Mouse (Mus musculus) cerebellum, adult 11 months (tissue): ENCODE data around the gene Hdhd5.
A peak's percentile ranks its signal among the peaks of the same experiment; 100 is the strongest.

Source experiments
- DNase-seq: peaks from one replicate; pipeline ENCODE4 v3.0.0; 2022

Hdhd5 gene

DNA sequence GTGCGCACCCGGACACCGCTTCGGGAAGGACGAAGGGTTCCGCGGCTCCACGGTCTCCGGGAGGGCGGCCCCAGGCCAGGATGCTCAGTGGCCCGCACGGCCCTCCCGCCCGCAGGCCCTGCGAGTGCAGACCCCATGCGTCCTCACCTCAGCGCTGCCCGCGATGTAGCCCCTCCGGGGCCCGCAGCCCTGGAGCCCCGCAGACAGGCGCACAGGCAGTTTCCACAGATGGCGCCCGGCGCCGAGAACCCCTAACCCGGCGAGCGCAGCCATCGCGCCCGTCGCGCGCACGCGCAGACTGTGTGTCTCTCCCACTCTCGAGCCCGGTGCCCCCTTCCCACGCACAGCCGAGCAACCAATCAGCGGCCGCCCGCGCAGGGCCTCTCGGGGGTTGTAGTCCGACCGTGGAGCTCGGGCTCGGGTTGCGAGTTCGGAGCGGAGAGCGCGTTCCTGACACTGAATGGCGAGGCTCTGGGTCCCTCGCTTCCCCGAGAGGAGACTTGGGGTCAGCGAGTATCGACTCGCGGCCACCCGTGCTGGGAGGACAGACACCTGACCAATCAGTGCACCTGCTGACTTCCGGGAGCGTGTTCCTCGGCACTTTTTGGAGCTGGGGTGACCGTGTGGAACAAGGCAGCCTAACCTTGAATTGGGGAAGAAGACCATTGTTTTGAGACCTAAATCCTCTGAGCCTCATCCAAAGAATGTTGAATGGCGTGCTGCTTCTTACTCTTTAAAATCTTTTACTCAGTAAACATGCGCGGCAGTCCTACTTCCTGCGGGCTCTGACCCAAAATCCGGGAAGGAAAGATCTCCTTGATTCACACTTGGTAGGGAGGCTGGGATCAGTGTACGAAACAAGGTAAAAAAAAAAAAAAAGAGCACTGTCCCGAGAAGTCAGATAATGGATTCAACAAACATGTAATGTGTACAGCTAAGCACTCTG is at the start of gene Hdhd5:
Gene Hdhd5 (minus strand): TSS at position 300 of the 946 bp plus-strand sequence.
- peak; percentile 92 for DNase-seq

DNA sequence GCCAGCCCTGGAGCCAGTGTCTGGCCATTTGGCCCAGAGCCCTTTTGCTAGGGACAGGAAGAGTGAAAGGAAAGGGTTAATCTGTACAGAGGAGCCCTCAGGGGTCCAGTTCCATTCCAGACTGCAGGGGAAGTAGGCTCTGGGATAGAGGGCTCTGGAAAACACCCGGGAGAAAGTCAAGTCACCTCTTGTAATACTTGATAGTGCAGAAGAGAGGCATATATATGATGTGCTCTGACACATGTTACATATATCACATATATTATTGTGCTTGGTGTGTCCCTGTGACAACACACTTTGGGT is 49.5 kb upstream of the Hdhd5 start:
- peak; percentile 23 for DNase-seq

DNA sequence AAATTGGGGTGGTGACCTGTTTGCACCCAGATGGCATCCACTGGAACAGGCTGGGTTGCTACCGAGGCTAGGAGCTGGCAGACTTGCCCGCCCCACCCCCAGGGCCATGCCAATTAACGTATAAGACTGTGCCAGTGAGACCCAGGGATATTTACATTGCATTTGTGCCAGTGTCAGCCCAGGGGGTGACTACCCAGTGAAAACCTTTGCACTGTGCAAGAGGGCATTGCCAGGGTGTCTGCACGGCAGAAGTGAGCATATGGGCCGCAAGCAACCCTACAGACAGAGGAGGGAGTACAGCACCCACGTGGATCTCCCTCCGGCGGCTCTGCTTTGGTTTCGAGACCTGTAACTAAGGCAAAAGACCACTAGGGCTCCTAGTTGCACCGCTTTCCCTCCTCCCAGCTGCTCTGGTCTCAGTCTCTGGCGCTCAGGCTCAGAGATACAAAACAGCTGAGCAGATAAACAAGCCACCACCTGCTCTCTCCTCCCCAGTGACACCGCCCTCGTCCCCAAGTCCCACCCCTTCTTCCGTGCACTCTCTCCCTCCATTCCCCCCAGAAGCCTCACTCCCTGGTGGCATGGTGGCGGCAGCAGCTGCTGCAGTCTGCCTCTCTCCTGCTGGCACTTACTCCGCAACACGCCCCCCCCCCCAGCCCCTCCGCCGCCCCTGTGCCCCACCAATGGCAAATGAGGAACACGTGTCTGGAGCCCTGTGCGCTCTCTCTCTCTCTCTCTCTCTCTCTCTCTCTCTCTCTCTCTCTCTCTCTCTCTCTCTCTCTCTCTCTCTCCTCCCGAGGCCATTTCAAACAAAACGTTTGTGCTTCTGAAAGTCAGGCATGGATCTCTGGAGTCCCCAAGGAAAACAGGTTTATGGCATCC is 49.0 kb upstream of the Hdhd5 start:
- peak; percentile 50 for DNase-seq

- DNase-seq = peak; percentile 25
Observed at GRCm38 (mm10) chr6:120579110-120579830, 48.2 kb upstream of the Hdhd5 start.

DNA sequence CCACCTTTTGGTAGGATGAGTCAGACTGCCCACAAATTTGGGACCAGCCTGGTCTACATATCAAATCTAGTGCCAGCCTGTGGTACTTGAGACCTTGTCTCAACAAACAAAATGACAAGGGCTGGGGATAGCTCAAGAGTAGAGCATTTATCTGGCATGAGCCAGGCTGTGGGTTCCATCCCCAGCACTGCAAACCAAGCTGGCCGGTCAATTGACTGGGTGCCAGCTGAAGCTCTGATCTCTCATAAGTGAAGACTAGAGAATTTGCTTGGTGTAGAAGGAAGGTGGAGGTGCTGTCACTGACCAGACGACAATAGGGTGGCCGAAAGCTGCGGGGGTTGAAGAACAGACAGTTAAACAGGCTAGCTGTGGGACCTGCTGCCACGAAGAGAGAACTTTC is 47.4 kb upstream of the Hdhd5 start:
- DNase-seq = no peak

DNA sequence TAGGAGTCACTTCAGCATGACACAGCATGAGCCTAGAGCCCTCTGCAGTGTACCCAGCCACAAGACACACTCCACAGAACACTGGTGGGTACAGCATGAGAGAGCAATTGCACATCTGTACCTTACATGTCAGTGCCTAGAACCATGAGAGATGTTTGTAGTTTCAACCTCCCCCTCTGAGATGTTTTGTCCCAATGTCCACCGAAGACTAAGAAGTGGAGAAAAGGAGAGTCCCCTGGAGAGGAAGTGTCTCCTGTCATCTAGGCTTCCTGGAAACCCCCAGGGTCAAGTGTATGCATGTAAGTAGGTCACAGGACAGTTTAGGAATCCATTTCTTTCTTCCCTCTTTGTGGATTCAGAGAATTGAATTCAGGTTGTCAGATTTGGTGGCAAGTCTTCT is 41.3 kb upstream of the Hdhd5 start:
- no peak for DNase-seq

DNA sequence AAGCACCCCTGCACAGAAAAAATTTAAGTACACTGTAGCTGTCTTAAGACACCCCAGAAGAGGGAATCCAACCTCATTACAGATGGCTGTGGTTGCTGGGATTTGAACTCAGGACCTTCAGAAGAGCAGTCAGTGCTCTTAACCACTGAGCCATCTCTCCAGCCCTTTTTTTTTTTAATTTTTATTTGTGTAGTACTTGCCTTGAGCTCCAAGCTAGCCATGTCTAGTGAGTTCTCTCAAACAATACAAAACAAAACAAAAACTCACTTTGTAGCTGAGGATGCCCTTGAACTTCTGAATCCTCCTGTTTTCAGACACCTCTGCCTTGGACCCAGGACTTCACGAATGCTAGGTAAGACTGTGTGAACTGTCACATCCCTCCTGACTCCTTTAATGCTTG is 37.1 kb upstream of the Hdhd5 start:
- DNase-seq = no peak

- no peak for DNase-seq
Observed at GRCm38 (mm10) chr6:120566911-120567909, 36.1 kb upstream of the Hdhd5 start.

GRCm38 (mm10) chr6:120556641-120557040 is 25.5 kb upstream of the Hdhd5 start:
- DNase-seq = no peak

DNA sequence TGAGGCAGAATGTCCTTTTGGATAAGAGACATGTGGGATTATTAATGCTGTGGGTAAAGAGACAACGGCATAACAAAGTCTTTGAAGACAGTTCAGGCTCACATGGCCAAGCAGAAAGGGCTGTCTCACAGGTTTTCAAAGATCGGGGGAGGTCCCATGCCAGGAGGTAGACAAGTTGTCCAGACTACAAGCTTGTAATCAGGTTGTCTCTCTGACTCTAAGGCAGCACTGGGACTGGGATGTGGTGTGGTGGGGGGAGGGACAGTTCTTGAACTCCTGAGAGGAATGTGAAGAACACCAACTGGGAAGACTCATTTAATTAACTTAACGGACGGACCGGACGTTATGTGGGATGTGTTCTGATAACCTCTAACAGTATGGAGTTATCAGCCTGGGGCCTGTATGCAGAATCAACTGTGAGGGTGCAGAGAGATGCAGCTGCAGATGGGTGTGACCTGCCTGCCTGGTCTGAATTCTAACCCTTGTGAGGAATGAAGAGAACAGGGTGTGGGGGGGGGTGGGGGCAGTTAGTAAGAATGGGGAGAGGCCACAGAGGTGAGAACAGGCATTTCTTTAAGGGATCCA is 25.0 kb upstream of the Hdhd5 start:
- no peak for DNase-seq

- DNase-seq = no peak
Observed at GRCm38 (mm10) chr6:120555152-120555551, 24.0 kb upstream of the Hdhd5 start.

DNA sequence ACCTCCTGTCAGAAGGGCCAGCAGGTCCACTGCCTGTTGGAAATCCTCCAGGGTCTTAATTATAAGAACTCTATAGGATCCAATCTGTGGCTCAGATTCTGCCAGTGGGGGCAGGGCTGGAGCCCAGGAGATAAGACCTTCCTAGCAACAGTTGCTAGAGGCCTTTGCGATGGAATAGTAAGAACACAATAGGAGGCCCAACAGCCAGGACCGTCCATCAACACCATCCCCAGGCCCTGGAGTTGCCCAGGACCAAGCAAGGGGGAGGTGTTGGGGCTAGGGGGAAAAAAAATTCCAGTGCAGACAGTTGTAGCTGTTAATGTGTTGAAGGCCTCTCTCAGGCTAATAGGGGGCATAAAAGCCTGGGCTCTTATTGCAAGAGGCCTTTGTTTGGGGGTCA is 19.1 kb upstream of the Hdhd5 start:
- DNase-seq = no peak

GRCm38 (mm10) chr6:120548581-120548980 is 17.5 kb upstream of the Hdhd5 start:
- DNase-seq = no peak

DNA sequence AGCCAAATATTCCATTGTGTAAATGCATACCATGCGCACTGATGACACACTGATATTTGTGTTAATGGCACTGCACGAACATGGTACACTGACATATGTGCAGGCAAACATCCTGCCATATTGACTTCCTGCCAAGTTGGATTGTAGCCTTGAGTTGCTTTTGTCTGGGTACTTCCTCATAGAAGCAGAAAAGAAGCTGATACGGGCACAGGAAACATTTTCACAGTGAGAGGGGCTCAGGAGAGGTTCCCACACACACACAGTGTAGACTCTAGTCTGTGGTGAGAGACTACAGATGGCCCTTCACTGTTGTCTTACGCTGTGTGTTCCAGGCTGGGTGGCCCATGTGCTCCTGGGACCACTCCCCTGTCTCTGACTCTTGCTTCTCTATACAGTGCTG is 15.9 kb upstream of the Hdhd5 start:
- DNase-seq = no peak

DNA sequence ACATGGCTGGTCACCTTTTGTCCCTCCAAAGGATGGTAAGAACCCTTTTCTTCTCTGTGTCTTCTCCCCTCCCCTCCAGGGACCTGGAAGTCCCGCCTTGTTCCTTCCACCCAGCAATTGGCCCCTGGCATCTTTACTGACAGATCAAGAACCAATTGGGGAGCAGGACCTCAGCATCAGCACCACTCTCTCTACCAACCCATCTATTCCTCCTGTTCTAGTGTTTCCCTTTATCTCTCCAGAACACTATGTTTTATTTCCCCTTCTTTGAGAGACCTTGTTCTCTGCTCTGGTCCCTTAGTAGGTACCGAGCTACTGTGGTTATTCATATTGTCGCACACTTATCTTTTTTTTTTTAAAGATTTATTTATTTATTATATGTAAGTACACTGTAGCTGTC is 15.2 kb upstream of the Hdhd5 start:
- no peak for DNase-seq

DNA sequence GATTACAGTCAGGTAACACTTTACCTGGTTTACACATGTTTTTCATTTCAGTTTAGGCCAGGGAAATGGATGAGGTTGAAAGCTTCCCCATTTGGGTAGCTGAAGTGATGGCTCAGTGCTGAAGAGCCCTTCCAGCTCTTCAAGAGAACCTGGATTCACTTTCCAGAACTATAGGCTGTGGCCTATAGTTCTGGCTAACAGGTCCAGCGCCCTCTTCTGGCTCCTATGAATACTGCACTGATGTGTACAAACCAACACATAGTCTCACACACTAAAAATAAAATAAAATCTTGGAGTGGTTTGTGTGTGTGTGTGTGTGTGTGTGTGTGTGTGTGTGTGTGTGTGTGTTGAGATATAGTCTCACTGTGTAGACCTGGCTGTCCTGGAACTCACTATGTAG is 10.9 kb upstream of the Hdhd5 start:
- no peak for DNase-seq

- no peak for DNase-seq
Observed at GRCm38 (mm10) chr6:120541386-120541785, 10.3 kb upstream of the Hdhd5 start.

GRCm38 (mm10) chr6:120539781-120540231 is 8.7 kb upstream of the Hdhd5 start:
- no peak for DNase-seq

DNA sequence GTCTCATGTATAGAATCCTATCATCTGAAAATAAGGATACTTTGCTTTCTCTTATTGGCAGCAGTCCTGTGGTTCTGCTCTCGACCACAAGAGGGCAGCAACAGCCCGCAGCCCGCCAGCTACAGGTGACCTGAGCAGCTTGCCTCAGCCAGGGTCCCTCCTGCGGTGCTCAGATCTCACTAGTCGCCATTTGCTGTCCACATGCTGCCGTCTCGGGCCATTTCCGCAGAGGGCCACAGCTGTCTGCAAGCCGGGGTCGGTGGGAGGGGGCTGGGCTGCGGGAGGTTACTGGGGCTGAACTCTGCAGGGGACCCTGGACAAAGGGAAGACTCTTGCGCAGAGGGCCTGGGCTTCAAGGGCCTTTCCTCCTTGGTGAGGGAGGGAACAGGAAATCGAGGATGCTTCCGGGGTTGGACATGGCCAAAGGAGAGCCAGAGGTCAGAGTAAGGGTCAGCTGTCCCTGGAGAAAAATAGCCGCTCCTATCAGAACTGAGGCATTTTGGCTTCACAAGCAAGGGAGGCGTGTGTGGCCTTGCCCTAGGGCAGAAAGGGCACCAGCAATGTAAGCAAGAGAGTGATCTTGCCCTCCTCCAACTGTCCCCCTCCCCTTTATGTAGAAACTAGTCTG is 8.1 kb upstream of the Hdhd5 start:
- DNase-seq = peak; percentile 73

GRCm38 (mm10) chr6:120536337-120536736 is 5.2 kb upstream of the Hdhd5 start:
- DNase-seq = no peak

DNA sequence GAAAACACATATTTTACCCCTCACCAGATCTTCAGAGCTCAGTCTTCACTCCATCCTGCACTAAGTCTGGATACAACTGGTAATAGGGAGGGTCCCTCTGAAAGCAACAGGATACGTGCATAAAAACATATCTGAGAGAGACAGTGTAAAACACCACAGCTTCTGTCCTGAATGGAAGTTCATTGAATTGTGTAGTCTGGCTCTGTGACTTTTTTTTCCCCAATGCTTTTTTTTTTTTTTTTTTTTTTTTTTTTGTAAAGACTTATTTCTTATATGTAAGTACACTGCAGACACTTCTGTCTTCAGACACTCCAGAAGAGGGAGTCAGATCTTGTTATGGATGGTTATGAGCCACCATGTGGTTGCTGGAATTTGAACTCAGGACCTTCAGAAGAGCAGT is 1.5 kb upstream of the Hdhd5 start:
- no peak for DNase-seq
